Mouse (Mus musculus) CD4-positive naive resting alpha-beta T cell, adult 57 days (primary cell): ENCODE measurements around the gene Etv3. TPM values are rescaled to one million over a fixed set of nuclear protein-coding genes. Genes with fewer than 3 reads are reported as not detected.

ENCODE experiments used
- total RNA-seq: library from RNA; stranded (reverse); gene quantifications from one replicate; pipeline ENCODE4 v1.2.4, GENCODE M21; 2023

The Etv3 gene
- total RNA-seq: 100 TPM

GRCm38 (mm10) chr3:87525043-87525836, at the start of gene Etv3:
Gene Etv3 (plus strand): TSS chr3:87525407.

Other genes starting within 250 kb of the Etv3 start
- gene Cd5l, start 167.5 kb upstream of the Etv3 start, total RNA-seq: 2.8 TPM
- 11.1 TPM for gene Fcrl1, start 149.0 kb upstream of the Etv3 start, total RNA-seq
- 2.2 TPM for gene Fcrl5, start 89.6 kb upstream of the Etv3 start, total RNA-seq
- 36.6 TPM for gene Arhgef11, start 92.2 kb downstream of the Etv3 start, total RNA-seq
- gene Lrrc71, start 223.2 kb downstream of the Etv3 start, total RNA-seq: 0.35 TPM